Mouse (Mus musculus): Measurements from ENCODE around the gene Klf1.
"Not testable (repeated sequence)": the region's sequence is repeated elsewhere in the genome, so short reads cannot be mapped to it uniquely, and the experiment has no call there.

The Klf1 gene

GRCm38 (mm10) chr8:84907493-84907892 lies 5.8 kb downstream of the Klf1 start:
- no peak for DNase-seq (ENCODE audit: low spot score)

- DNase-seq (ENCODE audit: low spot score), result not testable (repeated sequence)
Measured at GRCm38 (mm10) chr8:84907979-84908378, 6.3 kb downstream of the Klf1 start.

GRCm38 (mm10) chr8:84908421-84909161 lies 6.9 kb downstream of the Klf1 start, which contains the start of gene Dnase2a:
Gene Dnase2a (plus strand): TSS chr8:84908560.
- peak; percentile 74 for DNase-seq (ENCODE audit: low spot score)

GRCm38 (mm10) chr8:84909162-84909767 lies 7.5 kb downstream of the Klf1 start:
- no peak for DNase-seq (ENCODE audit: low spot score)

DNA sequence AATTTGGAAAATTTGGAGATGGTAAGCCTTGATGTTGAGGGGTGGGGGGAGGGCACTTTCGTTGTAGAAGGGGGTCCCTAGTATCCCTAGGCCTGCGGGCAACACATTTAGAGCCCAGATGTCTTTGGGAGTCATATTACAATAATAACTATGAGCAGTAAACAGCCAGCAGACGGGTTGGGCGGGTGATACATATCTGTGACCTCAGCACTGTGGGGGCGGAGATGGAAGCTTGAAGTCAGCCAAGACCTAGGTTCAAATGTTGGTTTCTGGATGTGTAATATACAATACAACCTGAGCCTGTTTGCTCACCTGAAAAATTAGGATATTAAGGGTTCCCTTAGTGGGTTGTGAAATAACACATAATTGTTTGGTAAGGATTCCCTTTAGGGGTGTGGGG lies 8.2 kb downstream of the Klf1 start:
- no peak for DNase-seq (ENCODE audit: low spot score)

GRCm38 (mm10) chr8:84910551-84910950 lies 8.8 kb downstream of the Klf1 start:
- no peak for DNase-seq (ENCODE audit: low spot score)

DNA sequence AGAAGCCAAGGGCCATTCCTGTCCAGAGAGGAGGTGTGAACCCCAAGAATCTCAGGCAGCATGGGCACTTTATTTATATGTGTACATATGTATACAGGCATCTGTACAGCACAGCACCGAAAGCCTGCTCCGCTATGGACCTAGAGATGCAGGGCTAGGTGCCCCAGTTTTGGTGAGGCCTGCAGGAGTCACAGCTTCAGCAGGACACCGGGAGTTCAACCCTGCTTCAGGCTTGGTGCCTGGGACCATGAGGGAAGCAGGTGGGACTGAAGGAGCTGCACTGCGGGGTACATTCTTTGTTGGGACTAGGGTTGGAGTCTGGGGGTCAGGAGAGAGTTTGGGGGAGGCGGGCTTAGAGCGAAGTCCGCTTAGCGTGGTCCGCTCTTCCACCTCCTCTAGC lies 10.1 kb downstream of the Klf1 start:
- DNase-seq (ENCODE audit: low spot score), result no peak

GRCm38 (mm10) chr8:84912391-84912790 lies 10.7 kb downstream of the Klf1 start:
- DNase-seq (ENCODE audit: low spot score), result no peak

- no peak for DNase-seq (ENCODE audit: low spot score)
Measured at GRCm38 (mm10) chr8:84912895-84913501, 11.3 kb downstream of the Klf1 start.

- no peak for DNase-seq (ENCODE audit: low spot score)
Measured at GRCm38 (mm10) chr8:84913502-84913900, 11.8 kb downstream of the Klf1 start.

DNA sequence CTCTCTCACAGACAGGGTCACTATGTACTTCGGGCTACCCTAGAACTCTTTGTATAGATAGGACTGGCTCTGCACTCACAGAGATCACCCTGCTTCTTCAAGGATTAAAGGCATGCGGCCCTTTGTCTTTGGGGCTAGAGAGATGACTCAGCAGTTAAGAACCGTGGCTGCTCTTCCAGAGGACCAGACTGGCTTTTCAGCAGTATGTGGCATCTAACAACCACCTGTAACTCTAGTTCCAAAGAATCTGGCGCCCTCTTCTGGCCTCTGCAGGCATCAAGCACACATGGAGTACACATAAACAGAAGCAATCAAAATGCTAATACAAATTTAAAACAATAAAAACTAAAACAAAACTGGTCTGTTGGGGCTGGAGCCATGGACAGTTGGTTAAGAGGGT lies 12.2 kb downstream of the Klf1 start:
- no peak for DNase-seq (ENCODE audit: low spot score)

DNA sequence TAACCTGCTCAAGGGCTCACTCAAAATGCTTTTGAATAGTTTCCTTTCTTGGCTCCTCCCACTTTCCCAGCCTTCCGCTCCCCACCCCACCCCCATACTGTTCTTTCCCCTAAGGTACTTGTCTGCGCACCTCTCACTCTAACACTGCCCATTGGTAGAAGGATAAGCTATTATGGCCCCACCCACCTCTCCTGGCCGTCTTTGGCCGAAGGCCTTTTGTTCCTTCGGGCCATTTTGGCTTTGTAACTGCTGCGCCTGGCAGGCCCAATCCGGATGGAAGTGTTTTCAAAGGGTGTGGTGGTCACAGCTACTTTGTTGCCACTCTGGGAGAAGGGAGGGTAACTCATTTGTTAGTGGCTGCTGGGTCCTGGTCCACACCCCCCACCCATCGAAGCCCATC lies 13.5 kb downstream of the Klf1 start:
- DNase-seq (ENCODE audit: low spot score), result no peak

DNA sequence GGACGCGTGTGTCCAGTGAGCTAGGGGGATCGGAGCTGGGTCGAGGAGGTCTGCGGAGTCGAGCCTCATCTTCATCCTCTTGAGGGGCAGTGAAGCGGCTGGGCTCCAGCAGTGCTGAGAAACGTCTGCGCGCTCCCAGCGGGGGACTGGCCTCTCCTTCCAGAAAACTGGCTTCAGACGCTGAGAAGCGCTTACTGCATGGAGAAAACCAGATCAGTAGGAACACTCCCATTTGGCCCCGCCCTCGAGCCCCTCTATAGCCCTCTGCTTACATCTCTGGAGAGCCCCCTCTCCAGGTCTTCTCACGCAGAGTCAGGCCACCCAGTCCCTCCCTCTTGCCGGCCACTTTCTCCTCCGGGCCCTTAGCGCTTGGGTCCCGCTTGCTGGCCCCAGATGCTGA lies 16.1 kb downstream of the Klf1 start:
- DNase-seq (ENCODE audit: low spot score), result no peak

- no peak for DNase-seq (ENCODE audit: low spot score)
Measured at GRCm38 (mm10) chr8:84918646-84919045, 16.9 kb downstream of the Klf1 start.

- no peak for DNase-seq (ENCODE audit: low spot score)
Measured at GRCm38 (mm10) chr8:84921596-84921995, 19.9 kb downstream of the Klf1 start.

GRCm38 (mm10) chr8:84925557-84925956 lies 23.8 kb downstream of the Klf1 start:
- DNase-seq (ENCODE audit: low spot score), result no peak

GRCm38 (mm10) chr8:84927513-84927912 lies 25.8 kb downstream of the Klf1 start:
- DNase-seq (ENCODE audit: low spot score), result no peak

- no peak for DNase-seq (ENCODE audit: low spot score)
Measured at GRCm38 (mm10) chr8:84928456-84929306, 27.0 kb downstream of the Klf1 start.

GRCm38 (mm10) chr8:84930582-84930981 lies 28.9 kb downstream of the Klf1 start:
- no peak for DNase-seq (ENCODE audit: low spot score)

- DNase-seq (ENCODE audit: low spot score), result no peak
Measured at GRCm38 (mm10) chr8:84933767-84934559, 32.2 kb downstream of the Klf1 start.

GRCm38 (mm10) chr8:84934860-84935259 lies 33.1 kb downstream of the Klf1 start:
- no peak for DNase-seq (ENCODE audit: low spot score)

- DNase-seq (ENCODE audit: low spot score), result no peak
Measured at GRCm38 (mm10) chr8:84935489-84935888, 33.8 kb downstream of the Klf1 start.

Measured in urinary bladder, postnatal 10 days (tissue).